Mouse (Mus musculus): ENCODE measurements at regions not wholly inside any gene's neighbourhood (a gene's known extent, or its start where the extent isn't known, plus 50 kb on each side); places are given as distances from the start of the nearest gene placed in this dataset.

- ChIA-PET POLR2A (no interaction called here), CTCF (interaction anchor here in 2 of 4 experiments (0.6 to 1.0 kb wide), 3 partner anchors 12 to 689 kb away, joined by 3 to 6 read pairs (median 4); no protein-coding TSS in a partner anchor)
Measured at GRCm38 (mm10) chr6:147416592-147416991, 59.0 kb upstream of the Ccdc91 start.

- CTCF ChIA-PET = interaction anchor here in 1 of 4 experiments (0.6 kb wide), 1 partner anchor 1001 kb away, joined by 3 read pairs; no protein-coding TSS in a partner anchor
- POLR2A ChIA-PET = no interaction called here
Measured at GRCm38 (mm10) chr6:147413713-147414112, 61.9 kb upstream of the Ccdc91 start.

GRCm38 (mm10) chr6:147397984-147398383 is 77.6 kb upstream of the Ccdc91 start:
- ChIA-PET CTCF (no interaction called here), POLR2A (no interaction called here)

- CTCF ChIA-PET = no interaction called here
- POLR2A ChIA-PET = interaction anchor here in 1 of 4 experiments (0.6 kb wide), 1 partner anchor 1527 kb away, joined by 3 read pairs; no protein-coding TSS in a partner anchor
Measured at GRCm38 (mm10) chr6:147391425-147392158, 84.0 kb upstream of the Ccdc91 start.

GRCm38 (mm10) chr6:147390499-147390898 is 85.1 kb upstream of the Ccdc91 start:
- ChIA-PET CTCF (interaction anchor here in 1 of 4 experiments (0.7 kb wide), 1 partner anchor 116 kb away, joined by 3 read pairs; no protein-coding TSS in a partner anchor), POLR2A (no interaction called here)

- ChIA-PET POLR2A (no interaction called here), CTCF (no interaction called here)
Measured at GRCm38 (mm10) chr6:147388727-147389126, 86.9 kb upstream of the Ccdc91 start.

- CTCF ChIA-PET = no interaction called here
- POLR2A ChIA-PET = no interaction called here
Measured at GRCm38 (mm10) chr6:147385606-147386005, 90.0 kb upstream of the Ccdc91 start.

GRCm38 (mm10) chr6:147380519-147380918 is 95.1 kb upstream of the Ccdc91 start:
- ChIA-PET POLR2A (no interaction called here), CTCF (no interaction called here)

- CTCF ChIA-PET = no interaction called here
- POLR2A ChIA-PET = no interaction called here
Measured at GRCm38 (mm10) chr6:147377679-147378078, 97.9 kb upstream of the Ccdc91 start.

GRCm38 (mm10) chr6:147371737-147372136 is 103.9 kb upstream of the Ccdc91 start:
- CTCF ChIA-PET = interaction anchor here in 1 of 4 experiments (0.6 kb wide), 1 partner anchor 309 kb away, joined by 3 read pairs; no protein-coding TSS in a partner anchor
- POLR2A ChIA-PET = no interaction called here

- POLR2A ChIA-PET = no interaction called here
Measured at GRCm38 (mm10) chr6:147371336-147371735, 104.3 kb upstream of the Ccdc91 start.

GRCm38 (mm10) chr6:147362842-147363241 is 98.9 kb upstream of the Pthlh start:
- CTCF ChIA-PET = no interaction called here
- POLR2A ChIA-PET = no interaction called here

More at GRCm38 (mm10) chr6:147371336-147371735, 104.3 kb upstream of the Ccdc91 start:
- CTCF ChIA-PET = interaction anchor here in 2 of 4 experiments (0.5 to 0.6 kb wide), 2 partner anchors 308 to 598 kb away, joined by 3 read pairs; no protein-coding TSS in a partner anchor

GRCm38 (mm10) chr6:147357031-147357430 is 93.0 kb upstream of the Pthlh start:
- ChIA-PET POLR2A (no interaction called here), CTCF (no interaction called here)

- CTCF ChIA-PET = no interaction called here
- POLR2A ChIA-PET = no interaction called here
Measured at GRCm38 (mm10) chr6:147356570-147356969, 92.6 kb upstream of the Pthlh start.

GRCm38 (mm10) chr6:147349566-147350237 is 85.7 kb upstream of the Pthlh start:
- CTCF ChIA-PET = interaction anchor here in 1 of 4 experiments (0.6 kb wide), 1 partner anchor 189 kb away, joined by 3 read pairs; no protein-coding TSS in a partner anchor
- POLR2A ChIA-PET = no interaction called here

- CTCF ChIA-PET = no interaction called here
- POLR2A ChIA-PET = no interaction called here
Measured at GRCm38 (mm10) chr6:147348621-147349020, 84.6 kb upstream of the Pthlh start.

GRCm38 (mm10) chr6:147341042-147341441 is 77.1 kb upstream of the Pthlh start:
- ChIA-PET CTCF (no interaction called here), POLR2A (no interaction called here)

- POLR2A ChIA-PET = no interaction called here
- CTCF ChIA-PET = no interaction called here
Measured at GRCm38 (mm10) chr6:147332976-147333375, 69.0 kb upstream of the Pthlh start.

GRCm38 (mm10) chr6:147329201-147329600 is 65.2 kb upstream of the Pthlh start:
- ChIA-PET POLR2A (no interaction called here), CTCF (no interaction called here)

GRCm38 (mm10) chr6:147324336-147324735 is 60.4 kb upstream of the Pthlh start:
- ChIA-PET CTCF (interaction anchor here in 2 of 4 experiments (0.6 to 1.2 kb wide), 2 partner anchors 8 to 238 kb away, joined by 3 to 10 read pairs; no protein-coding TSS in a partner anchor), POLR2A (interaction anchor here in 2 of 4 experiments (0.6 to 0.8 kb wide), 3 partner anchors 267 to 314 kb away, joined by 4 to 5 read pairs (median 4); no protein-coding TSS in a partner anchor)

GRCm38 (mm10) chr6:147318106-147318505 is 54.1 kb upstream of the Pthlh start:
- ChIA-PET CTCF (no interaction called here), POLR2A (no interaction called here)

Measured in embryonic stem cell, embryonic (primary cell).